Mouse (Mus musculus): ENCODE data around the gene Nfyb. TPM values are rescaled to one million over a fixed set of nuclear protein-coding genes. Genes with fewer than 3 reads are reported as not detected.

Gene Nfyb
- total and polyA plus RNA-seq, 3 experiments, result 24.0 to 39.6 (median 26.6) TPM

DNA sequence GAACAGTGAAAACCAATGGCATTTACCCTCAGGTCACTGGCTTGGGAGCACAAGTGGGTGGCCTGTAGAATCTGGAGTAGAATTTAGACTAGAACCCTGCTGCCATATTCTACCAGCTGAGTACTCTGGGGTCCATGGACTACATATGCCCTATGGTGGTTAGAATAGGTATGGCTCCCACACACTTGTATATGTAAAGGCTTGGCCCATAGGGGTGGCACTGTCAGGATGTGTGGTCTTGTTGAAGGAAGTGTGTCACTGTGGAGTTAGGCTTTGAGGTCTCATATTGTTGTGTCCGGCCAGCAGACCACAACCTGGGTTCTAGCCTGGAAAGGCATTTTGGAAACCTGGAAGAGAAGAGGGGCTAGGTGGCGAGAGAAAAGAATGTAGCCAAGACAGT lies 6.8 kb upstream of the Nfyb start:
- H3K36me3 ChIP-seq (replicated peaks in 1 of 2; ENCODE audit: control insufficient read depth in 1 of 2, insufficient read depth in 1 of 2, low read length in 1 of 2), result no peaks in the 10 kb centered on the region
- H3K9me3 ChIP-seq (replicated peaks; ENCODE audit: low read length), result peaks cover 4% of the 10 kb centered on the region
- no peak for DNase-seq (ENCODE audit: extremely low read depth)
- in situ Hi-C loops (cut with MboI; ENCODE audit: low pct_ligation_motif_present, low pct_unique_long_range_greater_than_20kb, low sequenced_read_pairs) (no loop called here), dilution Hi-C loops (cut with MboI; ENCODE audit: extremely low pct_ligation_motif_present, extremely low pct_unique_long_range_greater_than_20kb, low sequenced_read_pairs) (no loop called here)
- H3K9ac ChIP-seq (ENCODE audit: insufficient read depth, low read depth), result no peak overlapping the region
- no peak overlapping the region for H3K4me2 ChIP-seq (ENCODE audit: insufficient read depth, low read depth, poor library complexity, severe bottlenecking)
- no peaks in the 10 kb centered on the region for H3K79me2 ChIP-seq (replicated peaks; ENCODE audit: control insufficient read depth, extremely low read depth, insufficient read depth, poor library complexity, severe bottlenecking)
- no peak overlapping the region for H3K4me3 ChIP-seq (replicated peaks in 1 of 3; ENCODE audit: low read depth in 2 of 3, low read length in 2 of 3, poor library complexity in 1 of 3)
- no peak overlapping the region for H3K27ac ChIP-seq (ENCODE audit: insufficient read depth, low read depth)
- TF ChIP-seq USF2 (conservative IDR thresholded peaks at IDR 0.05; ENCODE audit: low read depth, low read length) (no peak), KAT2A (IDR thresholded peaks at IDR 0.05; ENCODE audit: insufficient replicate concordance, low read length) (no peak), PAX5 (IDR thresholded peaks at IDR 0.05; ENCODE audit: low read length) (no peak), ZC3H11A (IDR thresholded peaks at IDR 0.05; ENCODE audit: low read depth, low read length) (no peak), ZMIZ1 (IDR thresholded peaks at IDR 0.05; ENCODE audit: low read depth, low read length) (no peak), RAD21 (IDR thresholded peaks at IDR 0.05; ENCODE audit: low read depth, low read length) (no peak), BHLHE40 (IDR thresholded peaks at IDR 0.05; ENCODE audit: low read depth, low read length) (no peak), ETS1 (conservative IDR thresholded peaks at IDR 0.05; ENCODE audit: low read depth, low read length) (no peak), ZNF384 (IDR thresholded peaks at IDR 0.05; ENCODE audit: low read depth, low read length) (no peak), POLR2AphosphoS2 (IDR thresholded peaks at IDR 0.05; ENCODE audit: low read depth, low read length) (no peak), CHD2 (IDR thresholded peaks at IDR 0.05; ENCODE audit: low read length) (no peak), UBTF (IDR thresholded peaks at IDR 0.05; ENCODE audit: low read depth, low read length) (no peak), MAFK (IDR thresholded peaks at IDR 0.05; ENCODE audit: insufficient replicate concordance, low read length) (no peak), POLR2A (IDR thresholded peaks at IDR 0.05; ENCODE audit: low read depth, low read length) (no peak), USF1 (IDR thresholded peaks at IDR 0.05; ENCODE audit: low read depth, low read length) (no peak), MYC (IDR thresholded peaks at IDR 0.05; ENCODE audit: low read depth, low read length) (no peak), RCOR1 (conservative IDR thresholded peaks at IDR 0.05; ENCODE audit: low read depth, low read length) (no peak)
- no peaks in the 10 kb centered on the region for H3K27me3 ChIP-seq (replicated peaks)
- H3K4me1 ChIP-seq (ENCODE audit: control insufficient read depth in 1 of 2, insufficient read depth in 2 of 2), result peaks cover 4 to 11% of the 10 kb centered on the region in 2 experiments

DNA sequence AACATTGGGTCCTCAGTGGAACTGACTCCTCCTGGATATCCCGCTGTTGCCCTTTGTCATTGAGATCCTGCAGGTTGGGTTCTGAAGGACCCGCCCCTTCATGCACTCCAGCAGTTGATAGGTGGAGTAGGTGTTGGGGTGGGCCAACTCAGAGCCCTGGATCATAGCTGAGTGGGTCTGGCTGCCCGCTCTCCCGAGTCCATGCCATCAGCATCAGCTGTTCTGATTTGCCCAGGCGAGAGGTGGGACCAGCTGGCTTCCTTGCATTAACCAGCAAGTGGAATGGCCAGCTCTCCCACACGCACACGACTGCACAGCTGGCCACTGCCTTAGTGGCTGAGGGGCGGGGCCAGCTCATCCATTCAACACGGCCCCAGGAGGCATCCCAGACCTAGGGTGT lies 5.0 kb upstream of the Nfyb start:
- H3K4me1 ChIP-seq (ENCODE audit: control insufficient read depth in 1 of 2, insufficient read depth in 2 of 2), result peaks cover 10 to 22% of the 10 kb centered on the region in 2 experiments
- H3K27ac ChIP-seq (ENCODE audit: insufficient read depth, low read depth), result no peak overlapping the region
- peaks cover 4% of the 10 kb centered on the region for H3K9me3 ChIP-seq (replicated peaks; ENCODE audit: low read length)
- no peak for TF ChIP-seq E2F4 (IDR thresholded peaks at IDR 0.05; ENCODE audit: insufficient replicate concordance, low read depth, low read length)
- TF ChIP-seq ELF1 (IDR thresholded peaks at IDR 0.05; ENCODE audit: low read depth, low read length), result no peak
- no peak for TF ChIP-seq BHLHE40 (IDR thresholded peaks at IDR 0.05; ENCODE audit: low read depth, low read length)
- no peak for TF ChIP-seq MAFK (IDR thresholded peaks at IDR 0.05; ENCODE audit: insufficient replicate concordance, low read length)
- no peak for TF ChIP-seq ZNF384 (IDR thresholded peaks at IDR 0.05; ENCODE audit: low read depth, low read length)
- no peak for TF ChIP-seq USF1 (IDR thresholded peaks at IDR 0.05; ENCODE audit: low read depth, low read length)
- no peak for TF ChIP-seq EP300 (IDR thresholded peaks at IDR 0.05; ENCODE audit: low read length)
- TF ChIP-seq ZC3H11A (IDR thresholded peaks at IDR 0.05; ENCODE audit: low read depth, low read length), result no peak
- TF ChIP-seq CHD1 (IDR thresholded peaks at IDR 0.05; ENCODE audit: low read depth, low read length), result no peak
- no peak for TF ChIP-seq ZKSCAN1 (IDR thresholded peaks at IDR 0.05; ENCODE audit: borderline replicate concordance, low read depth, low read length)
- no peak for TF ChIP-seq SMC3 (IDR thresholded peaks at IDR 0.05; ENCODE audit: low read depth, low read length)
- TF ChIP-seq SIN3A (IDR thresholded peaks at IDR 0.05; ENCODE audit: low read length), result no peak
- no peak for TF ChIP-seq MEF2A (IDR thresholded peaks at IDR 0.05; ENCODE audit: borderline replicate concordance, low read depth, low read length)
- no peak for TF ChIP-seq JUN (IDR thresholded peaks at IDR 0.05; ENCODE audit: insufficient read depth, low read depth, low read length)
- TF ChIP-seq ETS1 (conservative IDR thresholded peaks at IDR 0.05; ENCODE audit: low read depth, low read length), result no peak
- TF ChIP-seq MYC (IDR thresholded peaks at IDR 0.05; ENCODE audit: low read depth, low read length), result no peak
- TF ChIP-seq PAX5 (IDR thresholded peaks at IDR 0.05; ENCODE audit: low read length), result no peak
- dilution Hi-C loops (cut with MboI; ENCODE audit: extremely low pct_ligation_motif_present, extremely low pct_unique_long_range_greater_than_20kb, low sequenced_read_pairs) (no loop called here), in situ Hi-C loops (cut with MboI; ENCODE audit: low pct_ligation_motif_present, low pct_unique_long_range_greater_than_20kb, low sequenced_read_pairs) (no loop called here)
- H3K36me3 ChIP-seq (replicated peaks in 1 of 2; ENCODE audit: control insufficient read depth in 1 of 2, insufficient read depth in 1 of 2, low read length in 1 of 2), result no peaks in the 10 kb centered on the region
- H3K79me2 ChIP-seq (replicated peaks; ENCODE audit: control insufficient read depth, extremely low read depth, insufficient read depth, poor library complexity, severe bottlenecking), result no peaks in the 10 kb centered on the region
- no peak overlapping the region for H3K4me2 ChIP-seq (ENCODE audit: insufficient read depth, low read depth, poor library complexity, severe bottlenecking)
- DNase-seq (ENCODE audit: extremely low read depth), result no peak
- no peak overlapping the region for H3K4me3 ChIP-seq (replicated peaks in 1 of 3; ENCODE audit: low read depth in 2 of 3, low read length in 2 of 3, poor library complexity in 1 of 3)
- no peak overlapping the region for H3K9ac ChIP-seq (ENCODE audit: insufficient read depth, low read depth)
- no peaks in the 10 kb centered on the region for H3K27me3 ChIP-seq (replicated peaks)

Data from CH12.LX (cell line).